Mouse (Mus musculus) megakaryocyte, embryonic 14.5 days (primary cell): ENCODE results near the gene Thrap3. TPM values are rescaled to one million over a fixed set of nuclear protein-coding genes. Genes with fewer than 3 reads are reported as not detected.
"Not testable (repeated sequence)": the region's sequence is repeated elsewhere in the genome, so short reads cannot be mapped to it uniquely, and the experiment has no call there.

Experiments used
- H3K27me3 ChIP-seq: replicated peaks from 2 replicates; pipeline ENCODE3; 2012; ENCODE audit warnings: inconsistent platforms
- H3K36me3 ChIP-seq: replicated peaks from 2 replicates; pipeline ENCODE3; 2012; ENCODE audit warnings: low read length, inconsistent platforms, mixed read lengths
- H3K4me1 ChIP-seq: 2 replicates; pipeline ENCODE4 v1.6.1; 2012; ENCODE audit warnings: inconsistent platforms
- H3K4me3 ChIP-seq: replicated peaks from 2 replicates; pipeline ENCODE3; 2012; ENCODE audit warnings: moderate library complexity, mild to moderate bottlenecking, inconsistent platforms
- H3K9me3 ChIP-seq: 2 replicates; pipeline ENCODE4 v1.6.1; 2012; ENCODE audit warnings: inconsistent platforms
- FLI1 ChIP-seq: IDR thresholded peaks from 2 replicates; pipeline ENCODE4 v1.6.1; 2012; ENCODE audit warnings: low read length, inconsistent platforms, mixed read lengths
- GATA1 ChIP-seq: IDR thresholded peaks from 3 replicates; pipeline ENCODE4 v1.6.1; 2012; ENCODE audit warnings: mixed read lengths, low read length, inconsistent platforms, borderline replicate concordance
- polyA plus RNA-seq: library from polyadenylated mRNA; stranded (reverse); fragments of >175 nt; gene quantifications from 2 replicates; pipeline ENCODE4 v1.2.3, GENCODE M21; 2012; ENCODE audit warnings: low replicate concordance; ENCODE audit not compliant: insufficient read depth

Thrap3 gene
- polyA plus RNA-seq, 1 experiment, result 101 TPM

GRCm38 (mm10) chr4:126236467-126237280 lies 34.1 kb upstream of the Thrap3 start:
- H3K27me3 ChIP-seq, result no peaks in the 10 kb centered on the region
- peaks cover 96% of the 10 kb centered on the region for H3K36me3 ChIP-seq
- H3K9me3 ChIP-seq, result no peaks in the 10 kb centered on the region
- no peak for TF ChIP-seq FLI1
- no peak for TF ChIP-seq GATA1
- peaks cover 3% of the 10 kb centered on the region; the same call in 1 of the 2 replicates for H3K4me1 ChIP-seq
- H3K4me3 ChIP-seq, result no peak overlapping the region

DNA sequence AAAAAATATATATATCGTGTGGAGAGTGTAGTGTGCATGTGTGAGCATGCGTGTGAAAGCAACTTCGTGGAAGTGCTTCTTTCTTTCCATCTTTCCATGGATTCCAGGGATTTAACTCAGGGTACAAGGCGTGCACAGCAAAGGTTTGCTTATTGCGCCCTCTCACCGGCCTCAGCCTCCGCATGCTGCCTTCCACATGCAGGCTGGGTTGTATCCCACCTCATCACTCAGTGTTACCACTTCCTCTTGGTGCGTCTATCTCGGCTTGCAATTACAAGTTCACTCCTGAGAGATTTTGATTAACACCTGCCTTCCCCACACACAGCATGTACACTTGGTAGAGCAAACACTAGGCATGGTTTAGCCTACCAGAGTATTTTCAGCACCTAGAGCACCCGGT lies 32.6 kb upstream of the Thrap3 start:
- Histone ChIP-seq H3K4me1 (peaks cover 6% of the 10 kb centered on the region), H3K27me3 (no peaks in the 10 kb centered on the region), H3K4me3 (no peak overlapping the region), H3K9me3 (no peaks in the 10 kb centered on the region), H3K36me3 (peaks cover 97% of the 10 kb centered on the region)
- TF ChIP-seq FLI1, result no peak
- TF ChIP-seq GATA1, result no peak

GRCm38 (mm10) chr4:126234496-126235175 lies 32.1 kb upstream of the Thrap3 start:
- H3K9me3 ChIP-seq, result no peaks in the 10 kb centered on the region
- H3K4me1 ChIP-seq, result peaks cover 11% of the 10 kb centered on the region
- H3K36me3 ChIP-seq, result peaks cover 94% of the 10 kb centered on the region
- H3K27me3 ChIP-seq, result no peaks in the 10 kb centered on the region
- no peak for TF ChIP-seq GATA1
- H3K4me3 ChIP-seq, result no peak overlapping the region

DNA sequence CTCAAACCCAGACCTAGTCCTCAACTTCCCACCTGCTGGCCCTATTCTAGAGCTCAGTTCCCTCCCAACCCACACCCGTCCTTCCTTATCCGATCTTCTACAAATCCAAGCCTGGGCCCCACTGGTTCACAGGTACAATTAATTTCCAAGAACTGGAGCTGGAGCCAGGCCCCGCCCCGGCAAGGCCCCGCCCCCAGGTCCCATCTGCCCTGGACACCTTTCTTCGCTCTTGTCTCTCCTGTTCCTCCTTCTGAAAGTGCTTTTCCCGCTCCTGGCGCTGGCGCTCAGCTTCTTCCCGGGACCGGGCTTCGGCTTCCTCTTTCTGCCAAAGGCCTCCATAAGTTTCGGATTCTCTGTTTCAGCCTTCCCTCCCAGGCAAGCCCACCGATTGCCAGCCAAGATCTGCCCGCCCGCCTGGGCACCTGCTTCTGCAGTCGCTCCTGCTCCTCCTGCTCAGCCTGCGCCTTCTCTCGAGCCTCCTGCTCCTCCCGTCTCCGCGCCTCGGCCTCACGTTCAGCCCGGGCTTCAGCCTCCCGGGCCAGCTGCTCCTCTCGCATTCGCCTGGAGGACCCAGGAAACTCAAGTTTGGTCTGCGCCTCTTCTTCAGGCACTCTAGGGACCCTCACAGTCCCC lies 31.2 kb upstream of the Thrap3 start:
- Histone ChIP-seq H3K27me3 (no peaks in the 10 kb centered on the region), H3K4me3 (no peak overlapping the region), H3K4me1 (peaks cover 11% of the 10 kb centered on the region), H3K36me3 (peaks cover 86% of the 10 kb centered on the region), H3K9me3 (no peaks in the 10 kb centered on the region)
- no peak for TF ChIP-seq FLI1
- TF ChIP-seq GATA1, result no peak

DNA sequence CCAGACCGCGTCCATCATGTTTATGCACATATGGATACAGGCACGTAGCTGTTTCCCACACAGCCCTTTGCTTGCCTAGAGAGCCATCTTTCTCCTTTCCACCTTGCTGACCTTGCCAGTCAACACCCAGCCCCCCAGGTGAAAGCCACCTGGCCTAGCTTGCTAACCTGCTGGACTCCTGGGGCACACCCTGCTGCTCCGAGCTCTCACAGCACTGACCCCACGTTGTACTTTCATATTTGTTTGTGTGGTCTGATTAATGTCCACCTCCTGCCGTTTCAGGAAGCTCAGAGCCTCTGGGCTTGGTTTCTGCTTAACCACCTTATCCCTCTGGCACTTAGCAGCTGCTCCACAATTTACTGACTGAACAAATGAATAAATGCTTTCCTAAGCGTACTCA lies 27.3 kb upstream of the Thrap3 start:
- Histone ChIP-seq H3K4me3 (no peak overlapping the region), H3K36me3 (peaks cover 48% of the 10 kb centered on the region), H3K27me3 (no peaks in the 10 kb centered on the region), H3K9me3 (no peaks in the 10 kb centered on the region), H3K4me1 (peaks cover 28% of the 10 kb centered on the region)
- no peak for TF ChIP-seq FLI1
- no peak for TF ChIP-seq GATA1

DNA sequence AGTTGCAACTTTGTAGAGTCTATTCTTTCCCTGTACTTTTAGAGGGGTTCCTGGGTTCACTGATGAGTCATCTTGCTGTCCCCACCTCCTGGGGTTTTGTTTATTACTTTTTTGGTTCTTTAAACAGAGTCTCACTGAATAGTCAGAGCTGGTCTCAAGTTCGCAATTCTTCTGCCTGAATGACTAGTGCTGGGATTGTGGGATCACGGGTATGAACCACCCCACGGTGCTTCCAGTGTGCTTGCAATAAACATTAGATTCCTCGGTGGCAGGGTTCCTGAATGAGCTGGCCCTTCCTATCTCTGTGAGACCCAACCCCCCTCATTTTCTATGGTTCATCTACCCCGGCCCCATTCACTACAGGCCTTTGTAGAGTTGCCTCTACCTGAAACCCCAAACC lies 25.6 kb upstream of the Thrap3 start:
- H3K4me3 ChIP-seq, result no peak overlapping the region
- peaks cover 30% of the 10 kb centered on the region for H3K36me3 ChIP-seq
- peaks cover 28% of the 10 kb centered on the region for H3K4me1 ChIP-seq
- TF ChIP-seq GATA1 (no peak), FLI1 (no peak)
- H3K27me3 ChIP-seq, result no peaks in the 10 kb centered on the region
- H3K9me3 ChIP-seq, result no peaks in the 10 kb centered on the region

DNA sequence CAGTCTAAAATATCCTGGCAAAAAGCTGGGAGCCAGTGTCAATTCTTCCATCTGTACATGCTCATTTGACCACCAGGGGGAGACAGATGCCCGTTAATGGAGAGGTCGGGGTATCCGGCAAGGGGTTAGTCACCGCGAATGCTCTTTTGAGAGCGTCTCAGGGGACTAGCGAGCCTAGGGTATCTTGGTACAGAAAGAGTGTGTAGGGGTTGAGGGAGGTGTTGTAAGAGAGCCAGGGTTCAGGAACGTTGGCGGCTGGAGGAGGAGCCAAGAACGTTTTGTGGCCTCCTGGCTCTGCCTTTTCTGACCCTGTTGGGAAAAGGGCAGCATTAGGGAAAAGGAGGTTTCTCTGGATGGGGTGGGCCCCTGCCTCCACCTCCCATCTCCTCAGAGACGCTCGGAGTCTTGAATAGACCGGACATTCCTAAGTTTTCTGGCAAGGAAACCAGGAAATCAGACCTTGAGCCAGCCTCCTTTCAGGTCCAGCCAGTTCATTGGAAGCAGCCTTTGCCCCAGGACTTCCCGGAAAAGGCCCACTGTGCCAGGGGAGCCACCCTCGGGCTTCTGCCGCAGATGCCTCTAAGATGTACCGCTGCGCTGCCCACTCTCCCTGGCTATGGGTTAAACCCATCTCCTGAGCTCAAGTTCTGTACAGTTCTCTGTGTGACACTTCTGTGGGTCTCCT lies 24.7 kb upstream of the Thrap3 start:
- Histone ChIP-seq H3K4me3 (peak overlapping the region; percentile 92), H3K9me3 (no peaks in the 10 kb centered on the region), H3K36me3 (peaks cover 21% of the 10 kb centered on the region), H3K27me3 (no peaks in the 10 kb centered on the region), H3K4me1 (peaks cover 28% of the 10 kb centered on the region)
- no peak for TF ChIP-seq GATA1
- TF ChIP-seq FLI1, result no peak

DNA sequence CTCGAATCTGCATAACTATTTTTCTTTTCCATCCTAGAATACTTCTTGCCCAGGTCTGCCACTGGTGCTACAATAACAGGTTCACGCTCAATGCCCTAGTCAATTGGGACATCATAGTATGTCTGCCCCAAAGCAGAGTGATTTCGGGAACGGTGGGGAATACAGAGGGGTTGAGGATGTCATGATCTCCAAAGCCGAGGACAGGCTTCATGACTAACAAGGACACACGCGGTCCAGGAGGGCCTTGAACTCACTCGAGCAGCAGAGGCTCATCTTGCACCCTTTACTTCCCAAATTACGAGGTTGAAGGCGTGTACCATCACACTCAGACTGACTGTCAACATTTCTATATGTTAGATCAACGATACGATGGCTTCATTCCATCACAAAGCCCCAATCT lies 24.1 kb upstream of the Thrap3 start:
- Histone ChIP-seq H3K9me3 (no peaks in the 10 kb centered on the region), H3K27me3 (no peaks in the 10 kb centered on the region), H3K4me1 (peaks cover 28% of the 10 kb centered on the region), H3K4me3 (peak overlapping the region; percentile 92), H3K36me3 (peaks cover 15% of the 10 kb centered on the region)
- no peak for TF ChIP-seq FLI1
- no peak for TF ChIP-seq GATA1

- no peaks in the 10 kb centered on the region for H3K36me3 ChIP-seq
- peaks cover 22% of the 10 kb centered on the region for H3K4me1 ChIP-seq
- TF ChIP-seq FLI1 (no peak), GATA1 (no peak)
- no peak overlapping the region for H3K4me3 ChIP-seq
- H3K27me3 ChIP-seq, result peaks cover 4% of the 10 kb centered on the region
- H3K9me3 ChIP-seq, result no peaks in the 10 kb centered on the region
These were observed 20.1 kb upstream of the Thrap3 start for GRCm38 (mm10) chr4:126222631-126223030.

- Histone ChIP-seq H3K9me3 (no peaks in the 10 kb centered on the region), H3K27me3 (peaks cover 4% of the 10 kb centered on the region), H3K4me1 (peaks cover 20% of the 10 kb centered on the region), H3K4me3 (no peak overlapping the region), H3K36me3 (no peaks in the 10 kb centered on the region)
- TF ChIP-seq GATA1 (no peak), FLI1 (no peak)
These were observed 17.5 kb upstream of the Thrap3 start for GRCm38 (mm10) chr4:126220045-126220444.

DNA sequence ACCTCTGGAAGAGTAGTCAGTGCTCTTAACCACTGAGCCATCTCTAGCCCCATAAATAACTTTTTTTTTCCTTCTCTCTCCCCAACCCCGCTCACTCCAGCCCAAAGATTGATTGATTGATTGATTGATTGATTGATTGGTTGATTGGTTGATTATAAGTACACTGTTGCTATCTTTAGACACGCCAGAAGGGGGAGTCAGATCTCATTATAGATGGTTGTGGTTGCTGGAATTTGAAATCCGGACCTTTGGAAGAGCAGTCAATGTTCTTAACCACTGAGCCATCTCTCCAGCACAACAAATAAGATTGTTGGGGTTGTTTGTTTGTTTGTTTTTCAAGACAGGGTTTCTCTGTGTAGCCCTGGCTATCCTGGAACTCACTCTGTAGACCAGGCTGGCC lies 17.0 kb upstream of the Thrap3 start:
- H3K27me3 ChIP-seq, H3K4me3 ChIP-seq, H3K36me3 ChIP-seq, H3K9me3 ChIP-seq: not testable (repeated sequence)
- H3K4me1 ChIP-seq, result peaks cover 20% of the 10 kb centered on the region
